ENCODE assay signal across 25 mouse cellular contexts in the genomic region with DNA sequence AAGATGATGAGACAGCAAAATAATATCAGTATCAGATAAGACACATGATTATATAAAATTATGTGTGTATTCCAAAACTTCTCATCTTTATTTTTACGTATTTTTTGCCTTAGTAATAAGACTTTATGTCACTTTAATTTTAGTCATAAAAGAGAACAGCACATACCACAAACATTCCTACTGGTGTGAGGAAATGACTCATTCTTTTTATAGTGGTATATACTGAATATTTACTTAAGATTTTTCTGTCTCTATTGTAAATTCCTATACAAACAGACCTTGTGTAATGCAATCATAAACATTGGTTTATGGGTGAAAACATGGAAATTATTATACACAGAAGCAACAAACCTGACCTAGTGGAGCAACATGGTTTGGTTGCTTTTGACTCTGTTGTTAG.
A peak's percentile ranks its signal among the peaks of the same experiment; 100 is the strongest.
DNase-seq lines count a peak whose midpoint lies in the region; ATAC-seq and TF ChIP-seq lines count a peak whose summit lies in the region.
"Had no signal": no experiment of that assay in that cellular context is flagged by ENCODE, and none has a peak within 500 bp of the region (broad histone marks: within the 10 kb centered on the region; RNA-seq: fewer than 3 reads in every experiment).

No protein-coding gene starts in this region.

- no peaks in the 10 kb centered on the region for H3K9me3 ChIP-seq in kidney, postnatal 0 days (replicated peaks; ENCODE audit: low read length)
- H3K9me3 ChIP-seq in intestine, embryonic 15.5 days = no peaks in the 10 kb centered on the region
- H3K9me3 ChIP-seq: embryonic facial prominence, embryonic 10.5 days; embryonic facial prominence, embryonic 13.5 days; forebrain, embryonic 10.5 days; forebrain, embryonic 13.5 days; hindbrain, embryonic 12.5 days; hindbrain, embryonic 15.5 days had no signal

- no peak for ATAC-seq in kidney, postnatal 0 days (replicated peaks; ENCODE audit: low FRiP score, low read depth)
- peak; percentile 75 for ATAC-seq in intestine, embryonic 15.5 days
- ATAC-seq in erythroblast, adult 5-6 weeks (replicated peaks; ENCODE audit: low FRiP score, poor library complexity, severe bottlenecking) = no peak
- ATAC-seq in megakaryocyte-erythroid progenitor cell, adult 5-6 weeks (replicated peaks; ENCODE audit: low FRiP score, low TSS enrichment, poor library complexity, severe bottlenecking) = no peak
- ATAC-seq: forebrain, embryonic 13.5 days; forebrain, embryonic 16.5 days had no signal

- no peak overlapping the region for H3K4me3 ChIP-seq in kidney, postnatal 0 days (replicated peaks; ENCODE audit: low read depth, low read length)
- no peak overlapping the region for H3K4me3 ChIP-seq in intestine, embryonic 15.5 days (replicated peaks)
- H3K4me3 ChIP-seq: embryonic facial prominence, embryonic 10.5 days; embryonic facial prominence, embryonic 13.5 days; forebrain, embryonic 10.5 days; forebrain, embryonic 13.5 days; gastrocnemius, adult 2 months; hindbrain, embryonic 12.5 days; hindbrain, embryonic 15.5 days had no signal

- peak; percentile 55 for DNase-seq in kidney, postnatal 0 days (ENCODE audit: low spot score)
- DNase-seq in kidney, adult 9 months = no peak
- peak; percentile 0 for DNase-seq in 416B (ENCODE audit: low read depth)
- DNase-seq in large intestine, adult 2 months (ENCODE audit: low read depth, low spot score) = peak; percentile 25
- no peak for DNase-seq in embryo, embryonic 10.5 days (ENCODE audit: low spot score)
- DNase-seq: cerebellum, adult 11 months; cerebellum, adult 2 months; cerebellum, adult 9-11 months; cerebellum, postnatal 25 days; embryo, embryonic 11 days; gastrocnemius, adult 2 months; gastrocnemius, postnatal 14 days had no signal

- no peak overlapping the region for H3K4me2 ChIP-seq in kidney, postnatal 0 days (ENCODE audit: low read length)
- no peak overlapping the region for H3K4me2 ChIP-seq in intestine, embryonic 15.5 days (replicated peaks)
- H3K4me2 ChIP-seq: embryonic facial prominence, embryonic 13.5 days; forebrain, embryonic 13.5 days; heart, embryonic 11.5 days; hindbrain, embryonic 12.5 days; hindbrain, embryonic 15.5 days had no signal

- 58% methylated on average over 1 of the region's 1 CpGs for WGBS in kidney, postnatal 0 days
- 35% methylated on average over 1 of the region's 1 CpGs for WGBS in intestine, embryonic 15.5 days
- WGBS in large intestine, adult 2 months = 23% methylated on average over 1 of the region's 1 CpGs

- no peak overlapping the region for H3K9ac ChIP-seq in kidney, postnatal 0 days (ENCODE audit: low read depth, low read length)
- no peak overlapping the region for H3K9ac ChIP-seq in intestine, embryonic 15.5 days
- H3K9ac ChIP-seq: embryonic facial prominence, embryonic 13.5 days; forebrain, embryonic 13.5 days; hindbrain, embryonic 12.5 days; hindbrain, embryonic 15.5 days had no signal

- no peaks in the 10 kb centered on the region for H3K36me3 ChIP-seq in kidney, postnatal 0 days (ENCODE audit: insufficient read depth, low read length)
- no peaks in the 10 kb centered on the region for H3K36me3 ChIP-seq in intestine, embryonic 15.5 days
- H3K36me3 ChIP-seq: embryonic facial prominence, embryonic 10.5 days; embryonic facial prominence, embryonic 13.5 days; forebrain, embryonic 10.5 days; G1E; hindbrain, embryonic 12.5 days; hindbrain, embryonic 15.5 days had no signal

- H3K27me3 ChIP-seq in kidney, postnatal 0 days (ENCODE audit: insufficient read depth, low read length) = no peaks in the 10 kb centered on the region
- no peaks in the 10 kb centered on the region for H3K27me3 ChIP-seq in intestine, embryonic 15.5 days (replicated peaks)
- H3K27me3 ChIP-seq: CH12.LX; embryonic facial prominence, embryonic 13.5 days; forebrain, embryonic 13.5 days; hindbrain, embryonic 12.5 days; hindbrain, embryonic 15.5 days had no signal

- no peak overlapping the region for H3K27ac ChIP-seq in kidney, postnatal 0 days
- H3K27ac ChIP-seq in intestine, embryonic 15.5 days = no peak overlapping the region
- H3K27ac ChIP-seq: embryonic facial prominence, embryonic 10.5 days; embryonic facial prominence, embryonic 13.5 days; forebrain, embryonic 10.5 days; forebrain, embryonic 13.5 days; gastrocnemius, adult 2 months; hindbrain, embryonic 12.5 days; hindbrain, embryonic 15.5 days had no signal

- no peak for TF ChIP-seq CTCF in kidney, postnatal 0 days (IDR thresholded peaks at IDR 0.05; ENCODE audit: low read depth)

- H3K4me1 ChIP-seq in kidney, postnatal 0 days (replicated peaks; ENCODE audit: insufficient read depth, low read length) = no peaks in the 10 kb centered on the region
- no peaks in the 10 kb centered on the region for H3K4me1 ChIP-seq in intestine, embryonic 15.5 days (replicated peaks)
- H3K4me1 ChIP-seq: embryonic facial prominence, embryonic 10.5 days; embryonic facial prominence, embryonic 13.5 days; forebrain, embryonic 10.5 days; forebrain, embryonic 13.5 days; hindbrain, embryonic 12.5 days; hindbrain, embryonic 15.5 days had no signal

Comparison
In these comparisons a context has a peak if more than half of its experiments do, and no peak if none do; other contexts are left out.
1. DNase-seq: peak in kidney, postnatal 0 days (single experiment), 416B (single experiment) and large intestine, adult 2 months (single experiment); none in kidney, adult 9 months (single experiment) and embryo, embryonic 10.5 days (single experiment).